Mouse (Mus musculus): Measurements from ENCODE around the gene Tspan5. TPM values are rescaled to one million over a fixed set of nuclear protein-coding genes. Genes with fewer than 3 reads are reported as not detected.
A peak's percentile ranks its signal among the peaks of the same experiment; 100 is the strongest.

The Tspan5 gene
- polyA plus RNA-seq, 1 experiment, result 0.05 TPM

- H3K9me3 ChIP-seq (ENCODE audit: control insufficient read depth, low read length), result no peaks in the 10 kb centered on the region
- H3K4me3 ChIP-seq (replicated peaks), result no peak overlapping the region
- H3K36me3 ChIP-seq (ENCODE audit: control insufficient read depth), result no peaks in the 10 kb centered on the region
- TF ChIP-seq TAL1 (IDR thresholded peaks at IDR 0.05; ENCODE audit: low read length), result no peak
- TF ChIP-seq GATA1 (IDR thresholded peaks at IDR 0.05; ENCODE audit: low read length), result no peak
- H3K4me1 ChIP-seq (ENCODE audit: control insufficient read depth), result peaks cover 23% of the 10 kb centered on the region
- peaks cover 47% of the 10 kb centered on the region for H3K27me3 ChIP-seq (ENCODE audit: control insufficient read depth)
These were observed 1.0 kb upstream of the Tspan5 start for GRCm38 (mm10) chr3:138740843-138741540.

GRCm38 (mm10) chr3:138742566-138742930 is 553 bp downstream of the Tspan5 start:
- Histone ChIP-seq H3K4me1 (ENCODE audit: control insufficient read depth) (peaks cover 23% of the 10 kb centered on the region), H3K36me3 (ENCODE audit: control insufficient read depth) (no peaks in the 10 kb centered on the region), H3K27me3 (ENCODE audit: control insufficient read depth) (peaks cover 47% of the 10 kb centered on the region), H3K9me3 (ENCODE audit: control insufficient read depth, low read length) (no peaks in the 10 kb centered on the region), H3K4me3 (replicated peaks) (peak overlapping the region; percentile 68)
- TF ChIP-seq GATA1 (IDR thresholded peaks at IDR 0.05; ENCODE audit: low read length) (no peak), TAL1 (IDR thresholded peaks at IDR 0.05; ENCODE audit: low read length) (no peak)

GRCm38 (mm10) chr3:138743061-138743671 is 1.2 kb downstream of the Tspan5 start:
- H3K27me3 ChIP-seq (ENCODE audit: control insufficient read depth), result peaks cover 47% of the 10 kb centered on the region
- H3K9me3 ChIP-seq (ENCODE audit: control insufficient read depth, low read length), result no peaks in the 10 kb centered on the region
- no peaks in the 10 kb centered on the region for H3K36me3 ChIP-seq (ENCODE audit: control insufficient read depth)
- TF ChIP-seq GATA1 (IDR thresholded peaks at IDR 0.05; ENCODE audit: low read length), result peak; percentile 38; the same call in 1 of the 2 replicates
- TF ChIP-seq TAL1 (IDR thresholded peaks at IDR 0.05; ENCODE audit: low read length), result no peak
- peak overlapping the region; percentile 68 for H3K4me3 ChIP-seq (replicated peaks)
- peaks cover 23% of the 10 kb centered on the region for H3K4me1 ChIP-seq (ENCODE audit: control insufficient read depth)

GRCm38 (mm10) chr3:138744030-138744774 is 2.2 kb downstream of the Tspan5 start:
- H3K36me3 ChIP-seq (ENCODE audit: control insufficient read depth), result no peaks in the 10 kb centered on the region
- peaks cover 23% of the 10 kb centered on the region for H3K4me1 ChIP-seq (ENCODE audit: control insufficient read depth)
- no peaks in the 10 kb centered on the region for H3K9me3 ChIP-seq (ENCODE audit: control insufficient read depth, low read length)
- H3K4me3 ChIP-seq (replicated peaks), result no peak overlapping the region
- H3K27me3 ChIP-seq (ENCODE audit: control insufficient read depth), result peaks cover 47% of the 10 kb centered on the region
- TF ChIP-seq GATA1 (IDR thresholded peaks at IDR 0.05; ENCODE audit: low read length) (no peak), TAL1 (IDR thresholded peaks at IDR 0.05; ENCODE audit: low read length) (no peak)

GRCm38 (mm10) chr3:138745091-138745490 is 3.1 kb downstream of the Tspan5 start:
- Histone ChIP-seq H3K4me1 (ENCODE audit: control insufficient read depth) (peaks cover 23% of the 10 kb centered on the region), H3K36me3 (ENCODE audit: control insufficient read depth) (no peaks in the 10 kb centered on the region), H3K27me3 (ENCODE audit: control insufficient read depth) (peaks cover 47% of the 10 kb centered on the region), H3K9me3 (ENCODE audit: control insufficient read depth, low read length) (no peaks in the 10 kb centered on the region), H3K4me3 (replicated peaks) (no peak overlapping the region)
- TF ChIP-seq GATA1 (IDR thresholded peaks at IDR 0.05; ENCODE audit: low read length) (no peak), TAL1 (IDR thresholded peaks at IDR 0.05; ENCODE audit: low read length) (no peak)

- Histone ChIP-seq H3K27me3 (ENCODE audit: control insufficient read depth) (peaks cover 42% of the 10 kb centered on the region), H3K9me3 (ENCODE audit: control insufficient read depth, low read length) (no peaks in the 10 kb centered on the region), H3K36me3 (ENCODE audit: control insufficient read depth) (no peaks in the 10 kb centered on the region), H3K4me3 (replicated peaks) (no peak overlapping the region), H3K4me1 (ENCODE audit: control insufficient read depth) (peaks cover 23% of the 10 kb centered on the region)
- no peak for TF ChIP-seq TAL1 (IDR thresholded peaks at IDR 0.05; ENCODE audit: low read length)
These were observed 3.6 kb downstream of the Tspan5 start for GRCm38 (mm10) chr3:138745596-138745995.

GRCm38 (mm10) chr3:138746556-138746955 is 4.6 kb downstream of the Tspan5 start:
- no peak for TF ChIP-seq GATA1 (IDR thresholded peaks at IDR 0.05; ENCODE audit: low read length)
- TF ChIP-seq TAL1 (IDR thresholded peaks at IDR 0.05; ENCODE audit: low read length), result no peak
- Histone ChIP-seq H3K4me3 (replicated peaks) (no peak overlapping the region), H3K36me3 (ENCODE audit: control insufficient read depth) (no peaks in the 10 kb centered on the region), H3K9me3 (ENCODE audit: control insufficient read depth, low read length) (no peaks in the 10 kb centered on the region), H3K27me3 (ENCODE audit: control insufficient read depth) (peaks cover 33% of the 10 kb centered on the region), H3K4me1 (ENCODE audit: control insufficient read depth) (peaks cover 19% of the 10 kb centered on the region)

GRCm38 (mm10) chr3:138747035-138747434 is 5.0 kb downstream of the Tspan5 start:
- Histone ChIP-seq H3K27me3 (ENCODE audit: control insufficient read depth) (peaks cover 28% of the 10 kb centered on the region), H3K9me3 (ENCODE audit: control insufficient read depth, low read length) (no peaks in the 10 kb centered on the region), H3K4me3 (replicated peaks) (no peak overlapping the region), H3K4me1 (ENCODE audit: control insufficient read depth) (peaks cover 15% of the 10 kb centered on the region), H3K36me3 (ENCODE audit: control insufficient read depth) (no peaks in the 10 kb centered on the region)
- no peak for TF ChIP-seq GATA1 (IDR thresholded peaks at IDR 0.05; ENCODE audit: low read length)
- no peak for TF ChIP-seq TAL1 (IDR thresholded peaks at IDR 0.05; ENCODE audit: low read length)

GRCm38 (mm10) chr3:138747985-138748384 is 6.0 kb downstream of the Tspan5 start:
- Histone ChIP-seq H3K36me3 (ENCODE audit: control insufficient read depth) (no peaks in the 10 kb centered on the region), H3K4me1 (ENCODE audit: control insufficient read depth) (peaks cover 6% of the 10 kb centered on the region), H3K27me3 (ENCODE audit: control insufficient read depth) (peaks cover 19% of the 10 kb centered on the region), H3K4me3 (replicated peaks) (no peak overlapping the region), H3K9me3 (ENCODE audit: control insufficient read depth, low read length) (no peaks in the 10 kb centered on the region)
- no peak for TF ChIP-seq TAL1 (IDR thresholded peaks at IDR 0.05; ENCODE audit: low read length)
- no peak for TF ChIP-seq GATA1 (IDR thresholded peaks at IDR 0.05; ENCODE audit: low read length)
